Mouse (Mus musculus) hindbrain, postnatal 0 days (tissue): ENCODE data around the gene Bcam. TPM values are rescaled to one million over a fixed set of nuclear protein-coding genes. Genes with fewer than 3 reads are reported as not detected.

Source experiments
- ATAC-seq: fragments of 200-750 bp; cut with Nextera tagmentation; 2 replicates; pipeline ENCODE4 v1.8.0; 2017; ENCODE audit warnings: mild to moderate bottlenecking, moderate TSS enrichment, moderate library complexity
- DNase-seq: peaks from one replicate; pipeline ENCODE4 v3.0.0-alpha.2; 2015; ENCODE audit warnings: low spot score
- H3K27ac ChIP-seq: fragments of 300-500 bp; sonication (generic); 2 replicates; pipeline ENCODE4 v1.5.1; 2014; ENCODE audit warnings: mild to moderate bottlenecking
- H3K27me3 ChIP-seq: fragments of 300-500 bp; sonication (generic); 2 replicates; pipeline ENCODE4 v1.6.1; 2014; ENCODE audit warnings: low read length, mixed read lengths; ENCODE audit not compliant: insufficient read depth
- H3K36me3 ChIP-seq: fragments of 300-500 bp; sonication (generic); 2 replicates; pipeline ENCODE4 v1.6.1; 2014; ENCODE audit warnings: low read length, mixed read lengths; ENCODE audit not compliant: insufficient read depth
- H3K4me1 ChIP-seq: fragments of 300-500 bp; sonication (generic); 2 replicates; pipeline ENCODE4 v1.6.1; 2014; ENCODE audit warnings: antibody characterized with exemption, low read length, mixed read lengths; ENCODE audit not compliant: insufficient read depth
- H3K4me2 ChIP-seq: fragments of 300-500 bp; sonication (generic); 2 replicates; pipeline ENCODE4 v1.6.1; 2014; ENCODE audit warnings: low read depth, mild to moderate bottlenecking, low read length, moderate library complexity, mixed read lengths
- H3K4me3 ChIP-seq: fragments of 300-500 bp; sonication (generic); 2 replicates; pipeline ENCODE4 v1.5.1; 2014; ENCODE audit warnings: low read length
- H3K9ac ChIP-seq: fragments of 300-500 bp; sonication (generic); replicated peaks from 2 replicates; pipeline ENCODE4 v1.6.1; 2014; ENCODE audit warnings: mild to moderate bottlenecking, low read length, moderate library complexity, mixed read lengths
- H3K9me3 ChIP-seq: fragments of 300-500 bp; sonication (generic); 2 replicates; pipeline ENCODE4 v1.6.1; 2016; ENCODE audit warnings: low read length, mixed read lengths
- CTCF ChIP-seq: IDR thresholded peaks from 2 replicates; pipeline ENCODE4 v1.5.1; 2016; ENCODE audit warnings: antibody characterized with exemption, control low read depth, low read depth
- WGBS: fragments of 180-500 bp; shearing (Covaris S2); extraction: QIAGEN DNeasy Blood & Tissue Kit; methylation state at CpG from one replicate; pipeline ENCODE4 v1.1.7; 2014; 5-methylcytosine and 5-hydroxymethylcytosine counted together
- polyA plus RNA-seq: library from polyadenylated mRNA; unstranded; fragments of >200 nt; fragmentation: Nextera tagmentation; extraction: Ambion mirVana; gene quantifications from 2 replicates; pipeline ENCODE4 v1.2.1, GENCODE M21; 2015
- total RNA-seq: library from RNA; depleted of rRNA; stranded (reverse); fragments of >200 nt; gene quantifications from 2 replicates; pipeline ENCODE4 v1.2.3, GENCODE M21; 2014

Bcam gene
- total and polyA plus RNA-seq, 2 experiments from 2014 or later = 29.0 to 50.7 TPM

DNA sequence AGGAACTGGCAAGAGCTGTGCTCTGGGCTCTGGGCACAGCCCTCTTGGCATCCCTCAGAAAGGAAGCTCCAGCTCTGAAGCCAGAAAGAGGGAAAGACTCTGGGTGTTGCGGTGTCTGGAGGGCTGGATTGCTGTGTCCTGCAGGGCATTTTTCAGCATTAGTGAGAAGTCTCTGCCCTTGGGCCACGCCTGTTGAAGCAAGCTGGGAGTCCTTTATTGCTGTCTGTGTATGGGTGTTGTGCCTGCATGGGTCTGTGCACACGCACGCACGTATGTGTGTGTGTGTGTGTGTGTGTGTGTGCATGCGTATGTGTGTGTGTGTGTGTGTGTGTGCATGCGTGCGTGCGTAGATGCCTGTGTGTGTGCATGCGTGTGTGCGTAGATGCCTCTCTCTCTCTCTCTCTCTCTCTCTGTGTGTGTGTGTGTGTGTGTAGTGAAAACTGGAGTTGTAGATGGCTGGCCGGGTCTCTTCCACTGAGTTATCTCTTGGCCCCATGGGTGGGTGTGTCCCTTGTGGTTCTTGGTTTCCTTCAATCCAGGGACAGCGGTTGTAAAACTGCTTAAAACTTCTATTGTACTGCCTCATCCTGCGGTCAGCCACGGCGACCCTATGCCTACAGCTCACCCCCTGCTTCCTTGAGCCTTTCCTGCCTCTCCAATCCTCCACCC is 34.3 kb downstream of the Bcam start:
- H3K4me1 ChIP-seq = no peaks in the 10 kb centered on the region
- no peak overlapping the region for H3K4me2 ChIP-seq
- no peak overlapping the region for H3K9ac ChIP-seq
- H3K9me3 ChIP-seq = no peaks in the 10 kb centered on the region
- peaks cover 33% of the 10 kb centered on the region for H3K36me3 ChIP-seq
- no peak overlapping the region for H3K4me3 ChIP-seq
- H3K27ac ChIP-seq = no peak overlapping the region
- TF ChIP-seq CTCF = no peak
- H3K27me3 ChIP-seq = no peaks in the 10 kb centered on the region
- WGBS = 92% methylated on average over 15 of the region's 16 CpGs
- no peak for ATAC-seq
- no peak for DNase-seq

DNA sequence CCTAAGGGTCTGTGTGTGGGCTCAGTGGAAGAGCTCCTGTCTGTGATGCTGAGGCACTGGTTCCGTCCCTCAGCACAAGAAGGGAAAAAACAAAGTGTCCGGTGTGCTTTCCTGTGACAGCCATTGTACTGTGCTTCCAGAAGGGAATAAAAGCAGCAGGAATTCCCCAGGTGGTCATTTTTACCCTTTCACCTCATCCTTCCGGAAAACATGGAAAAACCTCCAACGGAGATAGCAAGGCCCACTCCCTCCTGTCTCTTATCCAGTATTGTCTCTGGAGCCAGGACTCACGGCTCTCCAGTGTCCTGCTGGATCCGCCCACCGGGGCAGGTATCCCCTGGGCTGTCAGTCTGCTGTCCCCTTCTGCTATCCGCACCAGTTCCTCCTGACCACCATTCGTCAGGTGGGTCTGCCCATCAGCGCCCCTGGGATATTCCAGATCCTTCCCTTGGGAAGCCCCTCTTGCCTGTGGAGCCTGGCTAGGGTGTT is 36.6 kb downstream of the Bcam start:
- no peak for ATAC-seq
- H3K9ac ChIP-seq = 0 out of 2 replicates have a peak overlapping the region, but pooled peaks have one; percentile 21
- no peaks in the 10 kb centered on the region for H3K4me1 ChIP-seq
- H3K36me3 ChIP-seq = peaks cover 51% of the 10 kb centered on the region
- DNase-seq = no peak
- H3K27me3 ChIP-seq = no peaks in the 10 kb centered on the region
- no peak overlapping the region for H3K4me3 ChIP-seq
- H3K27ac ChIP-seq = no peak overlapping the region
- WGBS = 86% methylated on average over 10 of the region's 10 CpGs
- no peak overlapping the region for H3K4me2 ChIP-seq
- no peak for TF ChIP-seq CTCF
- no peaks in the 10 kb centered on the region for H3K9me3 ChIP-seq

DNA sequence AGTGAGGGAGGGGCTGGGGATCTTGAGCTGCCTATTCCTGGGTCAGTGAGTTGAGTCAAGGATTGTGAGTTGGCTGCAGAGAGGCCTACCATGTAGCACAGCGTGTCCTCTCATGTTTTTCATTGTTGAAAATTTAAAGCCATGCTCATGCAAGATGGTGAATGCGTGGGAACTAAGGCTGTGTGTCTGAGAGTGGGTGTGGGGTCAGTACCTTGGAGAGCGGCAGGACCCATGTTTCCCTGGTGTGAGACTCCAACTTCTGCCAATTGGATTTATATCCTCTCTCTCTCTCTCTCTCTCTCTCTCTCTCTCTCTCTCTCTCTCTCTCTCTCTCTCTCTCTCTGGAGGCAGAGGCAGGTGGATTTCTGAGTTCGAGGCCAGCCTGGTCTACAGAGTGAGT is 44.3 kb downstream of the Bcam start:
- H3K4me3 ChIP-seq = no peak overlapping the region
- TF ChIP-seq CTCF = no peak
- H3K9ac ChIP-seq = no peak overlapping the region
- no peak for DNase-seq
- H3K4me2 ChIP-seq = no peak overlapping the region
- no peak overlapping the region for H3K27ac ChIP-seq
- no peaks in the 10 kb centered on the region for H3K27me3 ChIP-seq
- no peaks in the 10 kb centered on the region for H3K4me1 ChIP-seq
- no peak for ATAC-seq
- WGBS = 93% methylated on average over 3 of the region's 4 CpGs
- H3K9me3 ChIP-seq = no peaks in the 10 kb centered on the region
- H3K36me3 ChIP-seq = peaks cover 54% of the 10 kb centered on the region

- TF ChIP-seq CTCF = no peak
- no peak overlapping the region for H3K4me3 ChIP-seq
- WGBS = 93% methylated on average over 12 of the region's 12 CpGs
- H3K9ac ChIP-seq = no peak overlapping the region
- DNase-seq = no peak
- no peak overlapping the region for H3K4me2 ChIP-seq
- no peak overlapping the region for H3K27ac ChIP-seq
- no peak for ATAC-seq
- H3K36me3 ChIP-seq = peaks cover 35% of the 10 kb centered on the region
- H3K27me3 ChIP-seq = no peaks in the 10 kb centered on the region
- 0 out of 2 replicates have a peak, but pooled peaks cover 2% of the 10 kb centered on the region for H3K9me3 ChIP-seq
- H3K4me1 ChIP-seq = no peaks in the 10 kb centered on the region
These were observed 46.6 kb downstream of the Bcam start for GRCm38 (mm10) chr7:19724167-19724566.

DNA sequence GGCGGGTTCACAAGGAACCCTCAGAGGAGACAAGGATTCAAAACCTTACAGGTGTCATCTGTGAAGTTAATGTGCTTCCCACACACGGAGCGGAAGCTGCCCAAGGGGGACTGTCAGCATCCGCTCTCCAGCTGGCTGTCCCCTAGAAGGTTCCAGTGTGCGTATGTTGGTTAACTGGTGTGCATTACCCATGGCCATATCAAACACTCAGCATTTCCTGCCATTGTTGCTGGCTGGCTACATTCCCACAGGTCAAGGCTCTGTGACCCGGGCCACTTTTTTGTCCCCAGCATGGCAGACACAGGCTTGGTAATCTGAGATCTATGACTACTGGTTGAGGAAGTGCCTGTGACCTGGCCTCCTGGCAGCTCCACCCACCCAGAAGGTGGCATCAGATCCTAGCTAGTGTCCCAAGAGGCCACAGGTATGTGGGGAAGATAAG is 48.0 kb downstream of the Bcam start:
- peaks cover 26% of the 10 kb centered on the region for H3K36me3 ChIP-seq
- no peak for ATAC-seq
- no peak overlapping the region for H3K9ac ChIP-seq
- WGBS = 91% methylated on average over 6 of the region's 6 CpGs
- H3K27ac ChIP-seq = no peak overlapping the region
- no peak for DNase-seq
- 0 out of 2 replicates have a peak, but pooled peaks cover 2% of the 10 kb centered on the region for H3K9me3 ChIP-seq
- H3K27me3 ChIP-seq = no peaks in the 10 kb centered on the region
- H3K4me1 ChIP-seq = no peaks in the 10 kb centered on the region
- no peak overlapping the region for H3K4me3 ChIP-seq
- no peak overlapping the region for H3K4me2 ChIP-seq
- no peak for TF ChIP-seq CTCF

DNA sequence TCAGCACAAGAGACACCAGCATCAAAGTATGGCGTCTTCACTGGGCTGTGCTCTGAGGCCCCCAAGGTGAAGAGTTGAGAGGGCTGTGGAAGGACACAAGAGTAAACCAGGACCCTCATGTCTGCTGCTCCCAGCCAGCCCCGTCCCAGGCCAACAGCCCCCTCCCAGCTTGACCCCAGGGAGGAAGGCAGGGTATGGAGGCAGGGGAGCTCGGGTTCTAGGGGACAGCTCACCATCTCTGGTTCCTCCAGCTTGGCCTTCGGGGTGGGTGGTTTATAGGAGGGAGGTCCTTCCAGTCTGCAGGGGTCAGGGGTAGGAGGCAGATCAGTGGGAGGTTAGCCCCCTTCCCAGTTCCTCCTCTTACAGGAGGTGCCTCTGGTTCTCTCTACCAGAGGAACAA is 51.6 kb downstream of the Bcam start:
- TF ChIP-seq CTCF = no peak

More for the DNA sequence above, 51.6 kb downstream of the Bcam start:
- no peak overlapping the region for H3K4me3 ChIP-seq
- ATAC-seq (no peak), DNase-seq (no peak)
- H3K9ac ChIP-seq = no peak overlapping the region
- H3K27ac ChIP-seq = no peak overlapping the region
- 0 out of 2 replicates have a peak, but pooled peaks cover 2% of the 10 kb centered on the region for H3K9me3 ChIP-seq
- no peak overlapping the region for H3K4me2 ChIP-seq
- WGBS = 91% methylated on average over 4 of the region's 4 CpGs
- peaks cover 5% of the 10 kb centered on the region; the same call in 1 of the 2 replicates for H3K36me3 ChIP-seq
- H3K4me1 ChIP-seq = peaks cover 9% of the 10 kb centered on the region; the same call in 1 of the 2 replicates
- no peaks in the 10 kb centered on the region for H3K27me3 ChIP-seq
